18 mouse cellular contexts compared by ENCODE assay signal in genomic region chr2:164894048-164894447, GRCm38 (mm10). TPM values are rescaled to one million over a fixed set of nuclear protein-coding genes. Genes with fewer than 3 reads are reported as not detected.
DNase-seq lines count a peak whose midpoint lies in the region; ATAC-seq and TF ChIP-seq lines count a peak whose summit lies in the region.
"Had no signal": no experiment of that assay in that cellular context is flagged by ENCODE, and none has a peak within 500 bp of the region (broad histone marks: within the 10 kb centered on the region; RNA-seq: fewer than 3 reads in every experiment).

No protein-coding gene starts in this region.

- H3K9me3 ChIP-seq in hindbrain, embryonic 16.5 days (ENCODE audit: control insufficient read depth, low read length): no peaks in the 10 kb centered on the region
- H3K9me3 ChIP-seq in hindbrain, embryonic 12.5 days (replicated peaks): no peaks in the 10 kb centered on the region
- no peaks in the 10 kb centered on the region for H3K9me3 ChIP-seq in lung, embryonic 14.5 days (ENCODE audit: low read depth, low read length)
- H3K9me3 ChIP-seq: forebrain, embryonic 13.5 days; G1E; heart, embryonic 15.5 days; hindbrain, embryonic 10.5 days; intestine, embryonic 15.5 days; megakaryocyte, embryonic 14.5 days; neural tube, embryonic 13.5 days had no signal

- H3K4me3 ChIP-seq in hindbrain, embryonic 16.5 days (ENCODE audit: low read length): no peak overlapping the region
- H3K4me3 ChIP-seq in hindbrain, embryonic 12.5 days: no peak overlapping the region
- H3K4me3 ChIP-seq in lung, embryonic 14.5 days (ENCODE audit: low read depth, low read length): no peak overlapping the region
- H3K4me3 ChIP-seq in myocyte: no peak overlapping the region
- H3K4me3 ChIP-seq: forebrain, embryonic 13.5 days; heart, embryonic 15.5 days; hindbrain, embryonic 10.5 days; intestine, embryonic 15.5 days; neural tube, embryonic 13.5 days had no signal

- no peaks in the 10 kb centered on the region for H3K4me1 ChIP-seq in hindbrain, embryonic 16.5 days (ENCODE audit: control insufficient read depth, insufficient read depth, low read depth, low read length)
- H3K4me1 ChIP-seq in hindbrain, embryonic 12.5 days: no peaks in the 10 kb centered on the region
- no peaks in the 10 kb centered on the region for H3K4me1 ChIP-seq in lung, embryonic 14.5 days (ENCODE audit: insufficient read depth)
- H3K4me1 ChIP-seq: forebrain, embryonic 13.5 days; heart, embryonic 15.5 days; hindbrain, embryonic 10.5 days; neural tube, embryonic 13.5 days had no signal

- H3ac ChIP-seq in myocyte (ENCODE audit: control insufficient read depth, insufficient read length): no peak overlapping the region

- H3K79me2 ChIP-seq in myocyte (ENCODE audit: control insufficient read depth, insufficient read depth): no peaks in the 10 kb centered on the region

- no peak for ATAC-seq in hindbrain, embryonic 16.5 days
- no peak for ATAC-seq in hindbrain, embryonic 12.5 days (ENCODE audit: low FRiP score)
- no peak for ATAC-seq in lung, embryonic 14.5 days (ENCODE audit: insufficient read depth)
- ATAC-seq in granulocyte monocyte progenitor cell, adult 5-6 weeks (replicated peaks; ENCODE audit: poor library complexity, severe bottlenecking): no peak
- ATAC-seq: CD4-positive, CD25-positive, alpha-beta regulatory T cell, adult 4 months; intestine, embryonic 15.5 days had no signal

- H3K27ac ChIP-seq in hindbrain, embryonic 16.5 days (ENCODE audit: low read depth, low read length): peak overlapping the region; percentile 8; the same call in 1 of the 2 replicates
- no peak overlapping the region for H3K27ac ChIP-seq in hindbrain, embryonic 12.5 days
- no peak overlapping the region for H3K27ac ChIP-seq in lung, embryonic 14.5 days (ENCODE audit: low read depth)
- H3K27ac ChIP-seq: forebrain, embryonic 13.5 days; heart, embryonic 15.5 days; hindbrain, embryonic 10.5 days; intestine, embryonic 15.5 days; neural tube, embryonic 13.5 days had no signal

- no peak overlapping the region for H3K4me2 ChIP-seq in hindbrain, embryonic 16.5 days (ENCODE audit: low read length)
- no peak overlapping the region for H3K4me2 ChIP-seq in hindbrain, embryonic 12.5 days (replicated peaks)
- no peak overlapping the region for H3K4me2 ChIP-seq in lung, embryonic 14.5 days
- no peak overlapping the region for H3K4me2 ChIP-seq in myocyte (ENCODE audit: low read depth)
- H3K4me2 ChIP-seq: forebrain, embryonic 13.5 days; heart, embryonic 15.5 days; intestine, embryonic 15.5 days; neural tube, embryonic 13.5 days had no signal

- 61% methylated on average over 5 of the region's 5 CpGs for WGBS in hindbrain, embryonic 16.5 days
- 67% methylated on average over 5 of the region's 5 CpGs for WGBS in hindbrain, embryonic 12.5 days
- WGBS in lung, embryonic 14.5 days: 52% methylated on average over 5 of the region's 5 CpGs

- no peak for TF ChIP-seq POLR2A in myocyte (IDR thresholded peaks at IDR 0.05; ENCODE audit: insufficient read length, low read depth)

- no peaks in the 10 kb centered on the region for H3K27me3 ChIP-seq in hindbrain, embryonic 16.5 days (replicated peaks; ENCODE audit: control insufficient read depth, insufficient read depth, low read length)
- H3K27me3 ChIP-seq in hindbrain, embryonic 12.5 days: no peaks in the 10 kb centered on the region
- no peaks in the 10 kb centered on the region for H3K27me3 ChIP-seq in lung, embryonic 14.5 days (ENCODE audit: insufficient read depth, low read length)
- H3K27me3 ChIP-seq in myocyte (ENCODE audit: control insufficient read depth, insufficient read depth, insufficient read length): no peaks in the 10 kb centered on the region
- H3K27me3 ChIP-seq: forebrain, embryonic 13.5 days; heart, embryonic 15.5 days; intestine, embryonic 15.5 days; megakaryocyte, embryonic 14.5 days; neural tube, embryonic 13.5 days had no signal

- peak; percentile 68 to 75 for DNase-seq in adrenal gland, adult (ENCODE audit: inconsistent age in 2 of 2, low spot score in 1 of 2)
- no peak for DNase-seq in adrenal gland, postnatal 25 days
- DNase-seq in lung, embryonic 14.5 days: no peak
- DNase-seq in lung, adult 18-20 months: no peak
- DNase-seq: kidney, postnatal 36 days; thymus, postnatal 14 days had no signal

- peaks cover 90% of the 10 kb centered on the region for H3K36me3 ChIP-seq in hindbrain, embryonic 16.5 days (ENCODE audit: control insufficient read depth, insufficient read depth, low read length)
- H3K36me3 ChIP-seq in hindbrain, embryonic 12.5 days: peaks cover 100% of the 10 kb centered on the region
- peaks cover 97% of the 10 kb centered on the region for H3K36me3 ChIP-seq in lung, embryonic 14.5 days (ENCODE audit: insufficient read depth)
- H3K36me3 ChIP-seq in myocyte (ENCODE audit: control insufficient read depth, insufficient read depth): peaks cover 41% of the 10 kb centered on the region

- peak; percentile 36 for TF ChIP-seq CTCF in lung, embryonic 14.5 days (IDR thresholded peaks at IDR 0.05; ENCODE audit: low read depth)

- H3K9ac ChIP-seq in hindbrain, embryonic 16.5 days (ENCODE audit: low read depth, low read length): no peak overlapping the region
- H3K9ac ChIP-seq in hindbrain, embryonic 12.5 days: no peak overlapping the region
- H3K9ac ChIP-seq in lung, embryonic 14.5 days: no peak overlapping the region
- H3K9ac ChIP-seq: forebrain, embryonic 13.5 days; heart, embryonic 15.5 days; intestine, embryonic 15.5 days; neural tube, embryonic 13.5 days had no signal

TF ChIP-seq in myocyte, 11 proteins besides CTCF, POLR2A, EP300 and RAD21:
- peak; percentile 67 for TF ChIP-seq POLR2AphosphoS2 (IDR thresholded peaks at IDR 0.05; ENCODE audit: insufficient read length, low read depth)
- TF ChIP-seq CEBPB (IDR thresholded peaks at IDR 0.05; ENCODE audit: insufficient read depth, poor library complexity, severe bottlenecking): no peak

RNA-seq across cellular contexts. Expression of gene Pcif1, which starts 14.9 kb away (rescaled TPM):
- total RNA-seq in adrenal gland, postnatal 25 days (2021): 46.6 and 60.9 TPM in 2 replicates
- polyA plus RNA-seq in hindbrain, embryonic 16.5 days (2015; fragmentation: Nextera tagmentation; extraction: Ambion mirVana): 71.3 and 77.6 TPM in 2 replicates
- 85.2 and 87.6 TPM in 2 replicates for polyA plus RNA-seq in hindbrain, embryonic 12.5 days (2016; fragmentation: Nextera tagmentation; extraction: Ambion mirVana)
- 76.9 and 83.0 TPM in 2 replicates for polyA plus RNA-seq in lung, embryonic 14.5 days (2014; fragmentation: Nextera tagmentation; extraction: Ambion mirVana)
- 43.2 TPM for polyA plus RNA-seq in myocyte (2012; fragmentation: generic; extraction: Trizol)
- 36.7 and 50.8 TPM in 2 replicates for total RNA-seq in granulocyte monocyte progenitor cell, adult 5-6 weeks (2014; fragmentation: Nextera tagmentation)
- 21.3 and 27.4 TPM in 2 replicates for total RNA-seq in granulocyte monocyte progenitor cell, adult 5-6 weeks (2017)

RNA-seq across cellular contexts. Expression of gene Zfp335, which starts 17.5 kb away (rescaled TPM):
- 21.2 and 23.9 TPM in 2 replicates for total RNA-seq in adrenal gland, postnatal 25 days (2021)
- polyA plus RNA-seq in hindbrain, embryonic 16.5 days (2015; fragmentation: Nextera tagmentation; extraction: Ambion mirVana): 13.4 and 17.1 TPM in 2 replicates
- polyA plus RNA-seq in hindbrain, embryonic 12.5 days (2016; fragmentation: Nextera tagmentation; extraction: Ambion mirVana): 17.3 and 18.2 TPM in 2 replicates
- 14.8 and 15.8 TPM in 2 replicates for polyA plus RNA-seq in lung, embryonic 14.5 days (2014; fragmentation: Nextera tagmentation; extraction: Ambion mirVana)
- 11.1 TPM for polyA plus RNA-seq in myocyte (2012; fragmentation: generic; extraction: Trizol)
- 11.5 and 16.3 TPM in 2 replicates for total RNA-seq in granulocyte monocyte progenitor cell, adult 5-6 weeks (2014; fragmentation: Nextera tagmentation)
- total RNA-seq in granulocyte monocyte progenitor cell, adult 5-6 weeks (2017): 5.6 and 7.5 TPM in 2 replicates

RNA-seq across cellular contexts. Expression of gene Pltp, which starts 36.5 kb away (rescaled TPM):
- 12.7 and 16.2 TPM in 2 replicates for total RNA-seq in adrenal gland, postnatal 25 days (2021)
- polyA plus RNA-seq in hindbrain, embryonic 16.5 days (2015; fragmentation: Nextera tagmentation; extraction: Ambion mirVana): 127 and 140 TPM in 2 replicates
- polyA plus RNA-seq in hindbrain, embryonic 12.5 days (2016; fragmentation: Nextera tagmentation; extraction: Ambion mirVana): 77.3 and 78.5 TPM in 2 replicates
- polyA plus RNA-seq in lung, embryonic 14.5 days (2014; fragmentation: Nextera tagmentation; extraction: Ambion mirVana): 122 and 126 TPM in 2 replicates
- 117 TPM for polyA plus RNA-seq in myocyte (2012; fragmentation: generic; extraction: Trizol)
- not detected in 2 replicates for total RNA-seq in granulocyte monocyte progenitor cell, adult 5-6 weeks (2014; fragmentation: Nextera tagmentation)
- not detected in 2 replicates for total RNA-seq in granulocyte monocyte progenitor cell, adult 5-6 weeks (2017)
- total RNA-seq: G1E had no signal
- polyA plus RNA-seq: G1E had no signal

RNA-seq across cellular contexts. Expression of gene Mmp9, which starts 46.5 kb away (rescaled TPM):
- total RNA-seq in adrenal gland, postnatal 25 days (2021): 0.33 and 0.43 TPM in 2 replicates
- polyA plus RNA-seq in hindbrain, embryonic 16.5 days (2015; fragmentation: Nextera tagmentation; extraction: Ambion mirVana): 22.5 and 29.3 TPM in 2 replicates
- 5.7 and 7.2 TPM in 2 replicates for polyA plus RNA-seq in hindbrain, embryonic 12.5 days (2016; fragmentation: Nextera tagmentation; extraction: Ambion mirVana)
- polyA plus RNA-seq in lung, embryonic 14.5 days (2014; fragmentation: Nextera tagmentation; extraction: Ambion mirVana): 0.24 and 0.25 TPM in 2 replicates
- polyA plus RNA-seq in myocyte (2012; fragmentation: generic; extraction: Trizol): 1.7 TPM
- 0.95 TPM in 1 of 2 replicates, not detected in the other for total RNA-seq in granulocyte monocyte progenitor cell, adult 5-6 weeks (2014; fragmentation: Nextera tagmentation)
- total RNA-seq in granulocyte monocyte progenitor cell, adult 5-6 weeks (2017): 10.0 and 10.7 TPM in 2 replicates

Comparison
In these comparisons a context has a peak if more than half of its experiments do, and no peak if none do; other contexts are left out.
1. DNase-seq: peak in adrenal gland, adult (2 of 2); none in adrenal gland, postnatal 25 days (single experiment), lung, embryonic 14.5 days (single experiment) and lung, adult 18-20 months (0 of 2).